Mouse (Mus musculus) ovary, postnatal 10 days (tissue): ENCODE data around the gene Trim8.

Source experiments
- DNase-seq: peaks from one replicate; pipeline ENCODE4 v3.0.0; 2022; ENCODE audit warnings: low spot score

Trim8 gene

GRCm38 (mm10) chr19:46505646-46506371 is 4.3 kb downstream of the Trim8 start:
- DNase-seq = no peak

GRCm38 (mm10) chr19:46506372-46506717 is 4.8 kb downstream of the Trim8 start:
- no peak for DNase-seq

DNA sequence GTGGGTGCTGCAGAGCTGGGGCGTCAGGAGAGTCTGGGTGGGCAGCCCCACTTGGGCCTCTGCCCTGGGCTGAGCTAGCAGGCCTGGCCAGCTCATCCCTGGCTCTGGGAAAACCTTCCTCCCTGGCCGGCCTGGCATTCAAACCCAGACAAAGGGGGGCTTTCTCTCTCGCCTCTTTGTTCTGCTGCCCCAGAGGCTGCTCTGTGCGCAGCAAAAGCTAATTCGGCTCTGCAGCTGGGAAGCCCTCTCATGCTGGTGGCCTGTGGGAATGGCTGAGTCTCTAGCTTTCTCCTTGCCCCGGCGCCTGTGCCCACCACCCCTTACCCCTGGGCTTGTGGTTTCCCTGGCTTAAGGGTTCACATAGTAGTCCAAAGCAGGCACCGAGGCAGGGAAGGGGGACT is 5.7 kb downstream of the Trim8 start:
- no peak for DNase-seq

DNA sequence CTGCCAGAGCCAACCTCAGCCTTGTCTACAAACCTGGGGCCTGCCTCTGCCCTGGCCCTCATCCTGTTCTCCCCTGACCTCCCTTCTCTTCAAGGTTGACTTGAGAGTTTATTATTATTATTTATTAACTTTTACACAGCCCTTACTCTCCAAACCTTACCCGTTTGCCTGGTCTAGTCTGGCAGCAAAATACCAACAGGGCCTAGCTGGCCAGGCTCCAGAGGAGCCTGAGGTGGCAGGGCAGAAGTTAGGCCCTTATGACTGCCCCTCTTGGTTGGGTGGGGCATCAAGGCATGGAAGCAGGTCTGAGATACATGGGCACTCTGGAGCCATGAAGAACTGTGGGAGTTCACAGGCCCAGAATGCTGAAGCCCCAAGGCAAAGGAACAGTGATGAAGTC is 6.3 kb downstream of the Trim8 start:
- no peak for DNase-seq

GRCm38 (mm10) chr19:46508738-46509137 is 7.2 kb downstream of the Trim8 start:
- no peak for DNase-seq

DNA sequence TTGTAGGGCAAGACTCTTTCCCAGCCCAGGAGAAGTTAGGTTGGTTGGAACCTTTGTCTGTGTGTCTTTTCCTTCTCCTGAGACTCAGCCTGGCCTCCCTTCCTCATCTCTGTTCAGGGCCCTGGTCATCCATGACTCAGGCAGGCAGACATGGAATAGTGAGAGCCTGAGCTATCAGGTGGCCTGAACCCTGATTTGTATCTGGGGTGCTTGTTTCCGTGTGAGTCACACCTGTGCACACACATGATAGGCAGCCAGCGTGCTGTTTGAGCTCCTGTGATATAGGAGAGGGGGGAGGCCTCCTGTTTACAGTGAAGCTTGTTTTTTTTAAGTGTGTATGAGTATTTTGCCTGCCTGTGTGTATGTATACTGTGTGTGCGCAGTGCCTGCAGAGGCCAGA is 7.7 kb downstream of the Trim8 start:
- DNase-seq = no peak

GRCm38 (mm10) chr19:46509736-46510135 is 8.2 kb downstream of the Trim8 start:
- DNase-seq = no peak

GRCm38 (mm10) chr19:46510401-46510800 is 8.9 kb downstream of the Trim8 start:
- no peak for DNase-seq

DNA sequence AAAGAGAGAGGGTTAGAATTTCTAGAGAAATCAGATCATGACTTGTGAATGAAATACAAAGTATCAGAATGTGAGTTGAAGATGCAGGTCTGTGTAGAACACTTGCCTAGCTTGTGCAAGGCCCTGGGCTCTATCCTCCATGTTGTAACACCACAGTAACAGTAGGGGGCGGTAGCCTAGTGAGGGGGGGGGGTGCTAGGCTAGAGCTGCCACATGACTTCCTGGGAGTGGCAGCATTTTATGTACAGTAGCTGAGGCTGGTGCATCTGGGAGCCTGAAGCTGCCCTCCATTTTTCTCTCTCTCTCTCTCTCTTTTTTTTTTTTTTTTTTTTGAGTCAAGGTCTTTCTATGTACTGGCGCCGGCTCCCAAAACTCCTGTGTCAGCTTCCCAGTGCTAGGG is 9.3 kb downstream of the Trim8 start:
- no peak for DNase-seq

GRCm38 (mm10) chr19:46511263-46511662 is 9.8 kb downstream of the Trim8 start:
- no peak for DNase-seq

DNA sequence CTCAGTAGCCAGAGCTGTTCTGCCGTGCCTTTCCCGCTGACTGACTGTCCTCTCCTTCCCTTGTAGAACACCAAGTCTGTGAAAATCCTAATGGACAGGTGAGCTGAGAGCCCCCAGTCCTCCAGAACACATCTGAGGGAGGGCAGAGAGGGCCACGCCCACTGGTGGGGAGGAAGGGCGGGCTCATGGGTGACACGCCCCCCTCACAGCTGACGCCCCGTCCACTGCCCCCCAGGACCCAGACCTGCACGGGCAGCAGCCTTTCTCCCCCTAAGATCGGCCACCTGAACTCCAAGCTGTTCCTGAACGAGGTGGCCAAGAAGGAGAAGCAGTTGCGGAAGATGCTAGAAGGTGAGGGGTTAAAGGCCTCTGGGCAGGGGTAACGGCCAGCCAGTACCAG is 12.9 kb downstream of the Trim8 start:
- DNase-seq = no peak

DNA sequence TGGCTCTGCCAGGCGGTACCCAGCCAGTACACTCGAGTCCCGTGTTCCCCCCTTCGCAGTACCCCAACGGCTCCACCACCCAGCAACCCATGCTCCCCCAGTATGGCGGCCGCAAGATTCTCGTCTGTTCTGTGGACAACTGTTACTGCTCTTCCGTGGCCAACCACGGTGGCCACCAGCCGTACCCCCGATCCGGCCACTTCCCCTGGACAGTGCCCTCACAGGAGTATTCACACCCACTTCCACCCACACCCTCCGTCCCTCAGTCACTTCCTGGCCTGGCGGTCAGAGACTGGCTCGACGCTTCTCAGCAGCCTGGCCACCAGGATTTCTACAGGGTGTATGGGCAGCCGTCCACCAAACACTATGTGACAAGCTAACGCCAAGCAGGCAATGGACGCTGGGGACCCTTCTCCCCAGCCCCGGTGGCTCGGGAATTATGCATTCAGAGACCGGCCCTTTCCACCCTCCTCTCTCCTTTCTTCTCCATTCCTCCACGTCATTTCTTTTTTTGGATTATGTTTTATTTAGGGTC is 13.9 kb downstream of the Trim8 start:
- no peak for DNase-seq

- no peak for DNase-seq
Measured at GRCm38 (mm10) chr19:46516667-46517528, 15.4 kb downstream of the Trim8 start.

GRCm38 (mm10) chr19:46517529-46518351 is 16.2 kb downstream of the Trim8 start:
- DNase-seq = no peak

DNA sequence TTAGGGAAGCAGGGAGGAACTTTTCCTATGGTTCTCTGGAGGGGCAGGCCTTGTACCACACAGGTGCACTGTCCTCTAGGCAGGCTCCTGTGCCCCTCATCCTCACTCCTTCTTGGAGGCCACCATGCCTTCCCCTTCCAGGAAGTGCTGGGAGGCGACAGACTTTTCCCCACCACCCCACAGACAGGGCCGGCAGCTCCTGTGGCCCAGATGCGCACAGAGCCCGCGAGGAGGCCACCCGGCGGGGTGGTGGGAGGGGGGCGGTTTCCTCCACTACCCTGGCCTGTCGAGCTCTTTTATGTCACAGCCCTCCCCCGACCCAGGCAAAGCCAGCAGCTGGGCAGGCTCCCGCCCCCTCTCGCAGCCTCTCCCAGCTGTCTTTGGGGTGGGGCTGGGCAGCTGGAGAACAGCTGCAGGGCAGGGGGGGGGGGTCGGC is 16.9 kb downstream of the Trim8 start:
- DNase-seq = no peak

- no peak for DNase-seq
Measured at GRCm38 (mm10) chr19:46518828-46519621, 17.5 kb downstream of the Trim8 start.

DNA sequence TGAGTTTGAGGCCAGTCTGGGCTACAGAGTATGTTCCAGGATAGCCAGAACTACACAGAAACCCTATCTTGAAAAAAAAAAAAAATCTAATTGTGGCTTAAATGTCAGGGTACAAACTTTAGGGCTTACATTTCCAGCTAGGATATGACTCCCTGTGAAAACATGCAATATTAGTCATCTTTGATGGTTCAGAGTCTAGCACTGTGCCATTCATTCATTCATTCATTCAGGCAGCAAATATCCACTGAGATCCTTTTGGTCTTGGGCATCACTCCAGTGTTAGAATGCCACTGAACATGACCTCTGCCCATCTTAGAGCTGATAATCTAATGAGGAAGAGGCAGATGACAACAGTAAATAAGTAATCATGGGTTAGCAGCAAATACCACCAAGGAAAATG is 20.2 kb downstream of the Trim8 start:
- no peak for DNase-seq

DNA sequence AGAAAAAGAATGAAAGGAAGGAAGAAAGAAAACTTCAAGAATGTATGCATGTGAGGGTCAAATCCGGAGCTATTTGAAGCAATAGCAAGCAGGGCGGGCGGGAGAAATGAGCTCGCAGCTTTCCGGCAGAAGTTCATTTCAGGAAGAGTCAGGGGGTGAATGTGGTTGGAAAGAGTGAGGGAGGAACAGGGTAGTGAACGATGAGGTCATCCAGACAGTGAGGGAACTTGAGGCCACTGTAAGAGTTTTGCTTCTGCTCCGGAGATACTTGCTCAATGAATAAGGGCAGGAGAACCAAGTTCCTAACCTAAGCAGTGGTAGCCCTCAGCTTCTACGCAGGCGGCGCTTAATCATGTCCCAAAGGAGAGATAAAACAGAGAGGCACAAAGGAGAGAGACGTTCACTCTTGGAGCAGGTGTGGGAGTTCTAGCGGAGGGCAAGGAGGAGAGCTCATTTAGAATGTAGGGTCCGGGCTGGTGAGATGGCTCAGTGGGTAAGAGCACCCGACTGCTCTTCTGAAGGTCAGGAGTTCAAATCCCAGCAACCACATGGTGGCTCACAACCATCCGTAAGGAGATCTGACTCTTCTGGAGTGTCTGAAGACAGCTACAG is 21.0 kb downstream of the Trim8 start:
- no peak for DNase-seq

- no peak for DNase-seq
Measured at GRCm38 (mm10) chr19:46523131-46523479, 21.6 kb downstream of the Trim8 start.

DNA sequence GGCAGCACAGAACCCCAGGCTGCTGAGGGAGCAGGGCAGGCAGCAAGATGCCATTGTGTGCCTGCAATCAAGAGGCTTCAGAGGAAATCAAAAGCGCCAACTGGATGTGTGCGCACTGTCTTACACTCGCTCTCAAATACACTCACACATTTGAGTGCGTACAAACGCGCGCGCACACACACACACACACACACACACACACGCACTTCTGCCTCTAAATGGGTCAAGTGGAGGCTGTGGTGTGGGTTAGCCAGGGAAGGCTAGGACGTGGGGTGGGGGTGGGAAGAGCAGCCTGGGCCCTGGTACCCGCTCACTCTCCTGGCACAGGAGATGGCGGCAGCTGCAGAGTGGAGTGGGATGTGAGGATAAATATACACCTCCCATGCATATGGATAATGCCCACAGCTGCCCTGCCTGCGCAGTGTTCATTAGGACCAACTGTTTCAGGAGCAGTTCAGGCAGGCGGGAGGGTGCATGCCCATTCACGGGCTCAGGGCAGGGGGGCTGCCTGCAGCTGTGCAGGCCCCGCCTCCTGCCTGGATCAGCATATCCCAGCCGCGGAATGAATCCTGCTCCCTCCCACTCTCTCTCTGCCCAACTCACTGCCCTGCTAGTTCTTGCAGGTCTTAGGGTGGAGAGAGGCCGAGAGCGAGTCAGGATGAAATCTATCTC is 22.1 kb downstream of the Trim8 start:
- no peak for DNase-seq

GRCm38 (mm10) chr19:46524152-46524544 is 22.6 kb downstream of the Trim8 start:
- no peak for DNase-seq
